Mouse (Mus musculus) CH12.LX (cell line): ENCODE results near the gene Gsta3. TPM values are rescaled to one million over a fixed set of nuclear protein-coding genes. Genes with fewer than 3 reads are reported as not detected.

Experiments
- DNase-seq: peaks from one replicate; pipeline ENCODE4 v3.0.0-alpha.2; 2013; ENCODE audit errors: extremely low read depth
- H3K27ac ChIP-seq: 2 replicates; pipeline ENCODE4 v1.5.1; 2012; ENCODE audit warnings: low read depth, mild to moderate bottlenecking, control low read depth, moderate library complexity; ENCODE audit not compliant: insufficient read depth
- H3K27me3 ChIP-seq: replicated peaks from 2 replicates; pipeline ENCODE3; 2012; ENCODE audit warnings: inconsistent platforms
- H3K36me3 ChIP-seq, 2 experiments: replicated peaks in 1 of 2; 2 replicates each; pipeline versions ENCODE3 to v1.6.1; 2012; ENCODE audit warnings: inconsistent platforms in 1 of 2, low read length in 1 of 2, mild to moderate bottlenecking in 1 of 2, mixed read lengths in 1 of 2, moderate library complexity in 1 of 2; ENCODE audit not compliant: control insufficient read depth in 1 of 2, insufficient read depth in 1 of 2
- H3K4me1 ChIP-seq, 2 experiments: 2 replicates each; pipeline ENCODE4 v1.6.1; 2012; ENCODE audit warnings: inconsistent platforms in 1 of 2, moderate library complexity in 1 of 2; ENCODE audit not compliant: insufficient read depth in 2 of 2, control insufficient read depth in 1 of 2
- H3K4me2 ChIP-seq: 2 replicates; pipeline ENCODE4 v1.6.1; 2012; ENCODE audit warnings: low read depth, mild to moderate bottlenecking, control low read depth; ENCODE audit not compliant: poor library complexity, insufficient read depth, severe bottlenecking
- H3K4me3 ChIP-seq, 3 experiments: fragments of 150-350 bp in 1 of 3; sonication (generic) in 1 of 3; replicated peaks in 1 of 3; 2 replicates each; pipeline versions ENCODE3 to v1.5.1; 2011 to 2012; ENCODE audit warnings: low read depth in 2 of 3, low read length in 2 of 3, mild to moderate bottlenecking in 2 of 3, moderate library complexity in 2 of 3, control low read depth in 1 of 3, improper control_type of control experiment in 1 of 3, inconsistent platforms in 1 of 3, mixed read lengths in 1 of 3; ENCODE audit not compliant: poor library complexity in 1 of 3
- H3K79me2 ChIP-seq: replicated peaks from 2 replicates; pipeline ENCODE4 v1.6.1; 2012; ENCODE audit warnings: mild to moderate bottlenecking, moderate library complexity; ENCODE audit not compliant: control insufficient read depth, poor library complexity, insufficient read depth, severe bottlenecking; ENCODE audit errors: extremely low read depth
- H3K9ac ChIP-seq: 2 replicates; pipeline ENCODE4 v1.6.1; 2012; ENCODE audit warnings: low read depth, mild to moderate bottlenecking, control low read depth, moderate library complexity; ENCODE audit not compliant: insufficient read depth
- H3K9me3 ChIP-seq: replicated peaks from 2 replicates; pipeline ENCODE3; 2012; ENCODE audit warnings: low read length, inconsistent platforms, mixed read lengths
- BHLHE40 ChIP-seq: IDR thresholded peaks from 2 replicates; pipeline ENCODE4 v1.6.1; 2011; ENCODE audit warnings: mild to moderate bottlenecking, low read depth, low read length, improper control_type of control experiment
- E2F4 ChIP-seq: IDR thresholded peaks from 2 replicates; pipeline ENCODE4 v1.6.1; 2011; ENCODE audit warnings: low read depth, low read length, improper control_type of control experiment; ENCODE audit not compliant: insufficient replicate concordance
- EP300 ChIP-seq: IDR thresholded peaks from 2 replicates; pipeline ENCODE4 v1.6.1; 2011; ENCODE audit warnings: low read length, improper control_type of control experiment
- GABPA ChIP-seq: IDR thresholded peaks from 2 replicates; pipeline ENCODE4 v1.6.1; 2012; ENCODE audit warnings: low read depth, low read length, improper control_type of control experiment, inconsistent platforms; ENCODE audit not compliant: insufficient replicate concordance
- HCFC1 ChIP-seq: IDR thresholded peaks from 2 replicates; pipeline ENCODE4 v1.6.1; 2012; ENCODE audit warnings: low read depth, mild to moderate bottlenecking, inconsistent platforms, low read length, improper control_type of control experiment
- JUND ChIP-seq: conservative IDR thresholded peaks from 2 replicates; pipeline ENCODE4 v1.6.1; 2011; ENCODE audit warnings: low read depth, low read length, improper control_type of control experiment
- MAFK ChIP-seq: IDR thresholded peaks from 2 replicates; pipeline ENCODE4 v1.6.1; 2011; ENCODE audit warnings: low read length, improper control_type of control experiment; ENCODE audit not compliant: insufficient replicate concordance
- MAX ChIP-seq: IDR thresholded peaks from 2 replicates; pipeline ENCODE4 v1.6.1; 2011; ENCODE audit warnings: low read length, improper control_type of control experiment
- RAD21 ChIP-seq: IDR thresholded peaks from 2 replicates; pipeline ENCODE4 v1.6.1; 2011; ENCODE audit warnings: low read depth, mild to moderate bottlenecking, low read length, improper control_type of control experiment, moderate library complexity
- RCOR1 ChIP-seq: conservative IDR thresholded peaks from 2 replicates; pipeline ENCODE4 v1.6.1; 2012; ENCODE audit warnings: low read depth, mild to moderate bottlenecking, inconsistent platforms, low read length, improper control_type of control experiment
- UBTF ChIP-seq: IDR thresholded peaks from 2 replicates; pipeline ENCODE4 v1.6.1; 2012; ENCODE audit warnings: low read depth, mild to moderate bottlenecking, inconsistent platforms, low read length, improper control_type of control experiment, moderate library complexity
- ZC3H11A ChIP-seq: IDR thresholded peaks from 2 replicates; pipeline ENCODE4 v1.6.1; 2012; ENCODE audit warnings: low read depth, mild to moderate bottlenecking, inconsistent platforms, low read length, improper control_type of control experiment
- ZKSCAN1 ChIP-seq: IDR thresholded peaks from 2 replicates; pipeline ENCODE4 v1.6.1; 2012; ENCODE audit warnings: low read depth, inconsistent platforms, low read length, improper control_type of control experiment, borderline replicate concordance
- dilution Hi-C: fragments of 300-500 bp; cut with MboI; formaldehyde crosslinking; loops from 2 replicates; pipeline ENCODE4 v1.14.3; 2020; ENCODE audit warnings: low sequenced_read_pairs; ENCODE audit not compliant: extremely low pct_unique_long_range_greater_than_20kb, extremely low pct_ligation_motif_present
- in situ Hi-C: fragments of 300-500 bp; cut with MboI; formaldehyde crosslinking; loops from 3 replicates; pipeline ENCODE4 v1.14.3; 2019; ENCODE audit warnings: low sequenced_read_pairs, low pct_ligation_motif_present, low pct_unique_long_range_greater_than_20kb, mixed read lengths
- polyA plus RNA-seq: library from polyadenylated mRNA; unstranded; fragments of >175 nt; gene quantifications from 2 replicates; pipeline ENCODE4 v1.2.1, GENCODE M21; 2012; ENCODE audit warnings: low read depth; ENCODE audit not compliant: insufficient read length
- total RNA-seq, 2 experiments: library from RNA; depleted of rRNA; stranded (reverse); fragments of 300-350 nt in 1 of 2; fragments of >200 nt in 1 of 2; gene quantifications; 2 replicates each; pipeline ENCODE4 v1.2.3; 2012 to 2014

The Gsta3 gene
- total and polyA plus RNA-seq, 3 experiments: not detected

DNA sequence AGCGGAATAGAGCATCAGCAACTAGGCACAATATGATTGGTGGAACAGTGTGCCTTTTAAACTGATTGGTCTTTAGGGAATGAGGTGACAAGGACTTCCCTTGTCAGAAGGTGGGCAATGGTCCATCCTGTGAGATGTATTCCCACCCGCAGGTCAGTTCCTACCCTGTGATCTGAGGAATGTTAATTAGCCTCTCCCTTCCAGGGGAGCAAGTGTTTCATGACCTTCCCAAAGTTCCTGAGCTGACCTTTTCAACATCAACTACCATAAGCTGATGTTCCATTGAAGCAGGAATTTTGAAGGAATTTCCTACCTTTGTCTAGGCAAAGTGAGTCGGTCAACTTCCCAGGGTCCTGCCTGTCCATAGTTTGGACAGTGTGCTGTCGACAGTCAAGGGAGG, 13.5 kb downstream of the Gsta3 start:
- no peaks in the 10 kb centered on the region for H3K36me3 ChIP-seq
- no peak overlapping the region for H3K9ac ChIP-seq
- H3K79me2 ChIP-seq: no peaks in the 10 kb centered on the region
- H3K27me3 ChIP-seq: no peaks in the 10 kb centered on the region
- H3K4me2 ChIP-seq: no peak overlapping the region
- no peaks in the 10 kb centered on the region for H3K4me1 ChIP-seq
- no peak overlapping the region for H3K27ac ChIP-seq
- TF ChIP-seq RCOR1 (no peak), GABPA (no peak), UBTF (no peak), HCFC1 (no peak), MAX (no peak), ZKSCAN1 (no peak), E2F4 (no peak), MAFK (no peak), JUND (no peak)
- dilution Hi-C loops (no loop called here), in situ Hi-C loops (no loop called here)
- H3K4me3 ChIP-seq: no peak overlapping the region
- no peaks in the 10 kb centered on the region for H3K9me3 ChIP-seq
- DNase-seq: no peak

- H3K27ac ChIP-seq: no peak overlapping the region
- no peak for TF ChIP-seq BHLHE40
- no peak for TF ChIP-seq ZKSCAN1
- no peak for TF ChIP-seq RAD21
- TF ChIP-seq ZC3H11A: no peak
- TF ChIP-seq, all 38 proteins: peak for 0
- in situ Hi-C loops: no loop called here
- Histone ChIP-seq H3K4me1 (no peaks in the 10 kb centered on the region), H3K4me2 (no peak overlapping the region), H3K9me3 (no peaks in the 10 kb centered on the region), H3K27me3 (no peaks in the 10 kb centered on the region), H3K9ac (no peak overlapping the region), H3K79me2 (no peaks in the 10 kb centered on the region), H3K36me3 (no peaks in the 10 kb centered on the region), H3K4me3 (no peak overlapping the region)
- DNase-seq: no peak
- dilution Hi-C loops: no loop called here
Observed at GRCm38 (mm10) chr1:21255625-21256345, 15.4 kb downstream of the Gsta3 start.

DNA sequence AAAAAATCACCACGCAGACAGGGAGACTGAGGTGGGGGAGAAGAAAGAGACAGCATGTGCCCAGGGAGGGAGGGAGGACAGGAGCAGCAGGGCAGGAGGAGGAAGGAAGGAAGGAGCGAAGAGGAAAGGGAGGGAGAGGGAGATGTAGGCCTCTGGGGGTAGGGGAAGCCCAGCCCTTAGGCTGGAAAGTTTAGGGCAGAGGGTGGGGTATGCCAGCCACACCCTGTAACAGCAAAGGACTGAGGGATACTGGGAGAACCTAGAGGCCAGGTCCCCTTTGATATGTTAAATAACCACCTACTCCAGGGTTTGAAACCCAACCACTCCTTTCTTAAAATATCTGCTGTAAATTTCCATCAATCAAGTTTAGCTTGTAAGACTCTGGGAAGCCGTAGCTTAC, 16.0 kb downstream of the Gsta3 start:
- in situ Hi-C loops: no loop called here
- DNase-seq: no peak
- no peak overlapping the region for H3K4me2 ChIP-seq
- no peak for TF ChIP-seq EP300
- H3K36me3 ChIP-seq: no peaks in the 10 kb centered on the region
- dilution Hi-C loops: no loop called here
- no peaks in the 10 kb centered on the region for H3K4me1 ChIP-seq
- no peaks in the 10 kb centered on the region for H3K79me2 ChIP-seq
- no peaks in the 10 kb centered on the region for H3K27me3 ChIP-seq
- H3K9me3 ChIP-seq: no peaks in the 10 kb centered on the region
- no peak overlapping the region for H3K9ac ChIP-seq
- no peak overlapping the region for H3K4me3 ChIP-seq
- no peak overlapping the region for H3K27ac ChIP-seq
